Mouse (Mus musculus) CH12.LX (cell line): ENCODE measurements at regions not wholly inside any gene's neighbourhood (a gene's known extent, or its start where the extent isn't known, plus 50 kb on each side); places are given as distances from the start of the nearest gene placed in this dataset.

Experiments
- BHLHE40 ChIP-seq: IDR thresholded peaks from 2 replicates; pipeline ENCODE4 v1.6.1; 2011; ENCODE audit warnings: mild to moderate bottlenecking, low read depth, low read length, improper control_type of control experiment
- CHD1 ChIP-seq: IDR thresholded peaks from 2 replicates; pipeline ENCODE4 v1.6.1; 2012; ENCODE audit warnings: low read depth, low read length, improper control_type of control experiment, inconsistent platforms
- CHD2 ChIP-seq: IDR thresholded peaks from 2 replicates; pipeline ENCODE4 v1.6.1; 2011; ENCODE audit warnings: low read length, improper control_type of control experiment
- CTCF ChIP-seq, 2 experiments: IDR thresholded peaks in 1 of 2; conservative IDR thresholded peaks in 1 of 2; 2 replicates each; pipeline ENCODE4 v1.5.1; 2011 to 2012; ENCODE audit warnings: low read depth in 2 of 2, low read length in 2 of 2, improper control_type of control experiment in 1 of 2, inconsistent platforms in 1 of 2, mild to moderate bottlenecking in 1 of 2, moderate library complexity in 1 of 2
- EP300 ChIP-seq: IDR thresholded peaks from 2 replicates; pipeline ENCODE4 v1.6.1; 2011; ENCODE audit warnings: low read length, improper control_type of control experiment
- HCFC1 ChIP-seq: IDR thresholded peaks from 2 replicates; pipeline ENCODE4 v1.6.1; 2012; ENCODE audit warnings: low read depth, mild to moderate bottlenecking, inconsistent platforms, low read length, improper control_type of control experiment
- MAFK ChIP-seq: IDR thresholded peaks from 2 replicates; pipeline ENCODE4 v1.6.1; 2011; ENCODE audit warnings: low read length, improper control_type of control experiment; ENCODE audit not compliant: insufficient replicate concordance
- MAX ChIP-seq: IDR thresholded peaks from 2 replicates; pipeline ENCODE4 v1.6.1; 2011; ENCODE audit warnings: low read length, improper control_type of control experiment
- POLR2A ChIP-seq: IDR thresholded peaks from 2 replicates; pipeline ENCODE4 v1.6.1; 2011; ENCODE audit warnings: low read depth, mild to moderate bottlenecking, improper control_type of control experiment, low read length
- RAD21 ChIP-seq: IDR thresholded peaks from 2 replicates; pipeline ENCODE4 v1.6.1; 2011; ENCODE audit warnings: low read depth, mild to moderate bottlenecking, low read length, improper control_type of control experiment, moderate library complexity
- SIN3A ChIP-seq: IDR thresholded peaks from 2 replicates; pipeline ENCODE4 v1.6.1; 2012; ENCODE audit warnings: low read length, improper control_type of control experiment, inconsistent platforms
- ZNF384 ChIP-seq: IDR thresholded peaks from 2 replicates; pipeline ENCODE4 v1.6.1; 2012; ENCODE audit warnings: low read depth, low read length, improper control_type of control experiment, inconsistent platforms

GRCm38 (mm10) chr4:23275203-23275602 is 787.0 kb upstream of the Pou3f2 start:
- TF ChIP-seq HCFC1 (no peak), CTCF (conservative IDR thresholded peaks at IDR 0.05 in 1 of 2, IDR thresholded peaks at IDR 0.05 in 1 of 2; ENCODE audit: low read depth in 2 of 2, low read length in 2 of 2) (no peak), MAX (no peak), ZNF384 (no peak), CHD1 (no peak), MAFK (no peak), POLR2A (no peak), SIN3A (no peak), EP300 (no peak), BHLHE40 (no peak), RAD21 (no peak), CHD2 (no peak)
